Mouse (Mus musculus): ENCODE data around the gene Ccer2.
A peak's percentile ranks its signal among the peaks of the same experiment; 100 is the strongest.

DNA sequence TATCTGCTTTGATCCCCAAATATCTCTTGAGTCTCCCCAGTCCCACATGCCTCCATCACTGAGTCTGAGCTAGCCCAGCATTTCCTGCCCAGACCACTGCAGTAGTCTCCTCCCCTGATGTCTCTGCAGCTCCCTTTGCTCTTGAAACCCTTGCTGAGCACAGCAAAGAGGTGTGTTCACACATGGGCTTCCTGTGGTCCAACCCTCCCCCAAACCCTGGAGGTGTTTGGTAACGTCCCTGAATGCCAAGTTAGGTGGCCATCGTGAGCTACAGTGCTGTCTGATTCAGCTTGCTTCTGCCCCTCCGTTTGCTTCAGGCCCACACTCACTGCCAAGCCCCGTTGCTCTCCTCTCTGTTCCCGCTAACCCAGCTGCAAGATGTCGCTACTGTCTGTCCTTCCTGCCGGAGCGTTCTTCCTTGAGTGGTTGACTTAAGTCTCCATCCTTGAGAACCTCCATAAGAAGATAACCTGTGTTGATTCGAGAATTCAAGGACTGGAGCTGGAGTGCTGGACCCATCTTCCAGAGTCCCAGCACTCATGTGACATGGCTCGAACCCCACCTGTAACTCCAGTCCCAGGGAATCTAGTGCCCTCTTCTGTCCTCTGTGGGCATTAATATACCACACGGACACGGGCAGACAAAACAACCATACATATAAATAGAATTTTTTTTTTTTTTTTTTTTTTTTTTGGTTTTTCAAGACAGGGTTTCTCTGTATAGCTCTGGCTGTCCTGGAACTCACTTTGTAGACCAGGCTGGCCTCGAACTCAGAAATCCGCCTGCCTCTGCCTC, 36.6 kb downstream of the Ccer2 start:
- TF ChIP-seq POLR2A (IDR thresholded peaks at IDR 0.05; ENCODE audit: control insufficient read depth, extremely low read depth, insufficient read depth, low read length, poor library complexity): no peak
- TF ChIP-seq CTCF (IDR thresholded peaks at IDR 0.05; ENCODE audit: borderline replicate concordance, control insufficient read depth, extremely low read depth, insufficient read depth, low read length, poor library complexity): 0 out of 2 replicates have a peak, but pooled peaks have one; percentile 12
